Mouse (Mus musculus): ENCODE measurements around the gene Slc2a9.

- no peak for TF ChIP-seq POLR2A (IDR thresholded peaks at IDR 0.05; ENCODE audit: low read depth, low read length)
- no peak for TF ChIP-seq CTCF (IDR thresholded peaks at IDR 0.05; ENCODE audit: extremely low read depth, insufficient read depth, insufficient read length, insufficient replicate concordance)
Observed at GRCm38 (mm10) chr5:38461261-38461660, 41.7 kb downstream of the Slc2a9 start.

Measured in spleen, adult 2 months (tissue).